In genomic region chr3:158543481-158543880, GRCm38 (mm10) we compare ENCODE assay signal across 22 mouse cellular contexts. TPM values are rescaled to one million over a fixed set of nuclear protein-coding genes. Genes with fewer than 3 reads are reported as not detected.
DNase-seq lines count a peak whose midpoint lies in the region; ATAC-seq and TF ChIP-seq lines count a peak whose summit lies in the region.
"Had no signal": no experiment of that assay in that cellular context is flagged by ENCODE, and none has a peak within 500 bp of the region (broad histone marks: within the 10 kb centered on the region; RNA-seq: fewer than 3 reads in every experiment).

No protein-coding gene starts in this region.

- WGBS in kidney, embryonic 15.5 days, result 46% methylated on average over 3 of the region's 3 CpGs
- 76% methylated on average over 3 of the region's 3 CpGs for WGBS in liver, adult 2 months
- 46% methylated on average over 3 of the region's 3 CpGs for WGBS in stomach, embryonic 14.5 days
- 50% methylated on average over 3 of the region's 3 CpGs for WGBS in stomach, postnatal 0 days

- no peak for TF ChIP-seq POLR2A in liver, adult 2 months (IDR thresholded peaks at IDR 0.05; ENCODE audit: extremely low read depth, insufficient read depth, low read length)

- 0 out of 2 replicates have a peak, but pooled peaks have one; percentile 22 for ATAC-seq in kidney, embryonic 15.5 days (replicated peaks; ENCODE audit: low FRiP score)
- ATAC-seq in stomach, embryonic 14.5 days (ENCODE audit: insufficient number of reproducible peaks, insufficient read depth, low FRiP score, low read depth), result peak; percentile 46; the same call in 1 of the 2 replicates
- ATAC-seq in stomach, postnatal 0 days (ENCODE audit: low FRiP score, low TSS enrichment), result peak; percentile 51; the same call in 1 of the 2 replicates
- ATAC-seq: forebrain, embryonic 13.5 days; forebrain, postnatal 0 days had no signal

- H3K36me3 ChIP-seq in kidney, embryonic 15.5 days, result no peaks in the 10 kb centered on the region
- no peaks in the 10 kb centered on the region for H3K36me3 ChIP-seq in liver, adult 2 months (ENCODE audit: control insufficient read depth, insufficient read depth, low read length)
- no peaks in the 10 kb centered on the region for H3K36me3 ChIP-seq in stomach, embryonic 14.5 days (ENCODE audit: control insufficient read depth, insufficient read depth, low read length)
- no peaks in the 10 kb centered on the region for H3K36me3 ChIP-seq in stomach, postnatal 0 days (ENCODE audit: control insufficient read depth, insufficient read depth, low read length)
- H3K36me3 ChIP-seq: embryonic facial prominence, embryonic 10.5 days; heart, embryonic 15.5 days had no signal

- no peaks in the 10 kb centered on the region for H3K4me1 ChIP-seq in kidney, embryonic 15.5 days
- no peaks in the 10 kb centered on the region for H3K4me1 ChIP-seq in liver, adult 2 months (ENCODE audit: control insufficient read depth, insufficient read depth, low read length)
- no peaks in the 10 kb centered on the region for H3K4me1 ChIP-seq in stomach, embryonic 14.5 days (ENCODE audit: control insufficient read depth, insufficient read depth, low read length)
- H3K4me1 ChIP-seq in stomach, postnatal 0 days (replicated peaks; ENCODE audit: control insufficient read depth, insufficient read depth), result no peaks in the 10 kb centered on the region
- H3K4me1 ChIP-seq: embryonic facial prominence, embryonic 10.5 days; forebrain, embryonic 13.5 days; heart, embryonic 15.5 days had no signal

- no peak overlapping the region for H3K27ac ChIP-seq in kidney, embryonic 15.5 days
- no peak overlapping the region for H3K27ac ChIP-seq in liver, adult 2 months (replicated peaks; ENCODE audit: insufficient read depth, low read depth, low read length)
- H3K27ac ChIP-seq in stomach, embryonic 14.5 days (ENCODE audit: low read length), result no peak overlapping the region
- no peak overlapping the region for H3K27ac ChIP-seq in stomach, postnatal 0 days (replicated peaks)
- H3K27ac ChIP-seq: embryonic facial prominence, embryonic 10.5 days; forebrain, embryonic 13.5 days; heart, adult 2 months; heart, embryonic 15.5 days had no signal

- H3K4me2 ChIP-seq in kidney, embryonic 15.5 days, result no peak overlapping the region
- no peak overlapping the region for H3K4me2 ChIP-seq in stomach, embryonic 14.5 days (replicated peaks; ENCODE audit: low read depth, low read length)
- no peak overlapping the region for H3K4me2 ChIP-seq in stomach, postnatal 0 days (replicated peaks; ENCODE audit: low read depth)
- H3K4me2 ChIP-seq: forebrain, embryonic 13.5 days; heart, embryonic 11.5 days; heart, embryonic 15.5 days had no signal

- no peak for TF ChIP-seq CTCF in liver, adult 2 months (IDR thresholded peaks at IDR 0.05; ENCODE audit: low read depth, low read length)
- no peak for TF ChIP-seq CTCF in stomach, postnatal 0 days (IDR thresholded peaks at IDR 0.05; ENCODE audit: low read depth)

- no peak overlapping the region for H3K9ac ChIP-seq in kidney, embryonic 15.5 days
- H3K9ac ChIP-seq in liver, adult 2 months (ENCODE audit: low read depth, low read length), result no peak overlapping the region
- no peak overlapping the region for H3K9ac ChIP-seq in stomach, embryonic 14.5 days (replicated peaks; ENCODE audit: low read depth, low read length)
- H3K9ac ChIP-seq in stomach, postnatal 0 days (ENCODE audit: low read length), result no peak overlapping the region
- H3K9ac ChIP-seq: forebrain, embryonic 13.5 days; forebrain, postnatal 0 days; heart, embryonic 15.5 days had no signal

- H3K79me2 ChIP-seq in liver, adult 2 months (ENCODE audit: control insufficient read depth, insufficient read depth, low read length), result no peaks in the 10 kb centered on the region

- H3K27me3 ChIP-seq in kidney, embryonic 15.5 days, result no peaks in the 10 kb centered on the region
- H3K27me3 ChIP-seq in liver, adult 2 months (ENCODE audit: control insufficient read depth, insufficient read depth, low read length), result no peaks in the 10 kb centered on the region
- H3K27me3 ChIP-seq in stomach, embryonic 14.5 days (ENCODE audit: control insufficient read depth, insufficient read depth, low read length), result no peaks in the 10 kb centered on the region
- H3K27me3 ChIP-seq in stomach, postnatal 0 days (ENCODE audit: control insufficient read depth, insufficient read depth, low read length), result no peaks in the 10 kb centered on the region
- H3K27me3 ChIP-seq: CH12.LX; forebrain, embryonic 13.5 days; heart, embryonic 15.5 days had no signal

- no peak for TF ChIP-seq EP300 in stomach, postnatal 0 days (optimal IDR thresholded peaks at IDR 0.05)

- H3K9me3 ChIP-seq in kidney, embryonic 15.5 days (replicated peaks), result no peaks in the 10 kb centered on the region
- H3K9me3 ChIP-seq in stomach, embryonic 14.5 days (ENCODE audit: control insufficient read depth, low read depth, low read length), result no peaks in the 10 kb centered on the region
- no peaks in the 10 kb centered on the region for H3K9me3 ChIP-seq in stomach, postnatal 0 days (ENCODE audit: control insufficient read depth, low read length)
- H3K9me3 ChIP-seq: embryonic facial prominence, embryonic 10.5 days; forebrain, embryonic 13.5 days; heart, embryonic 15.5 days had no signal

- DNase-seq in kidney, postnatal 25 days, result no peak
- peak; percentile 14 for DNase-seq in liver, adult 2 months (ENCODE audit: extremely low read depth, low read depth, low spot score)
- DNase-seq in liver, result no peak
- no peak for DNase-seq in stomach, postnatal 0 days (ENCODE audit: low spot score)
- DNase-seq: adrenal gland, adult 8-10 months; adrenal gland, postnatal 36 days; cerebellum, adult 2 months; cerebellum, postnatal 10 days; forebrain, postnatal 0 days; gastrocnemius, postnatal 14 days; heart, adult 2 months; heart, postnatal 14 days had no signal

- H3K4me3 ChIP-seq in kidney, embryonic 15.5 days (replicated peaks), result no peak overlapping the region
- H3K4me3 ChIP-seq in liver, adult 2 months (ENCODE audit: insufficient read depth, low read depth, low read length), result no peak overlapping the region
- no peak overlapping the region for H3K4me3 ChIP-seq in stomach, embryonic 14.5 days (ENCODE audit: low read depth, low read length)
- no peak overlapping the region for H3K4me3 ChIP-seq in stomach, postnatal 0 days (ENCODE audit: low read depth, low read length)
- H3K4me3 ChIP-seq: embryonic facial prominence, embryonic 10.5 days; forebrain, embryonic 13.5 days; heart, adult 2 months; heart, embryonic 15.5 days had no signal

RNA-seq across cellular contexts. Expression of gene Lrrc7, which starts 18.5 kb away (rescaled TPM):
- 0.27 and 0.55 TPM in 2 replicates for polyA plus RNA-seq in kidney, embryonic 15.5 days (2015; fragmentation: Nextera tagmentation; extraction: Ambion mirVana)
- 0.07 TPM in 1 of 2 replicates, not detected in the other for total RNA-seq in liver, adult 2 months (2014; rRNA removed)
- polyA plus RNA-seq in liver, adult 2 months (2012; rRNA removed), result not detected in 2 replicates
- polyA plus RNA-seq in stomach, embryonic 14.5 days (2014; fragmentation: Nextera tagmentation; extraction: Ambion mirVana), result 4.2 and 4.4 TPM in 2 replicates
- 0.39 and 0.41 TPM in 2 replicates for polyA plus RNA-seq in stomach, postnatal 0 days (2015; fragmentation: Nextera tagmentation; extraction: Ambion mirVana)
- total RNA-seq: CH12.LX; gastrocnemius, adult 18-20 months; heart, postnatal 14 days; hematopoietic stem cell, adult 5-6 weeks had no signal
- polyA plus RNA-seq: gonadal fat pad, adult 2 months; heart, adult 2 months had no signal
